Mouse (Mus musculus): ENCODE measurements around the gene Vmn1r2. TPM values are rescaled to one million over a fixed set of nuclear protein-coding genes. Genes with fewer than 3 reads are reported as not detected.

Gene Vmn1r2
- not detected for polyA plus RNA-seq (2014; fragmentation: Illumina TruSeq; extraction: RNeasy Lipid Tissue Mini Kit (QIAGEN cat#74804); ENCODE audit: low read depth, low replicate concordance)

DNA sequence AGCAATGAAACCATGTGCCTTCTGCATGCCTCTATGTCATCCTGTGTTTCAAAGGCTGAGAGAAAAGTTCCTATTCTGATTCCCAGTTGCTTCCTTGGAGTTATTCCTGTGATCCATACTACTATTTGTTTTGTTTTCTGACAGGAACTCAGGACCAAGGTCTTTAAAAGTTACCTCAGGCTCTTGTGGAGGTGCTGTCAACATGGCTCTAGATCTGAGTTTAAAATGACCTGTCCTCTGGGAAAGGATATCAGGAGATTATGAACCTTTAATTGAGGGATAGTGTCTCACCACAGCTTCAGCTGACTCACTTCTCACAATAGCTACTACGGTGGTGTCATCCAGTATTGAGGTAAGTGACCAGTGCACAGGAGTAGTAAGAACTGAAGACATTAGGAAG is at the start of gene Vmn1r2:
Gene Vmn1r2, plus strand, starts transcription at position 301 of the 400 bp plus-strand sequence.

DNA sequence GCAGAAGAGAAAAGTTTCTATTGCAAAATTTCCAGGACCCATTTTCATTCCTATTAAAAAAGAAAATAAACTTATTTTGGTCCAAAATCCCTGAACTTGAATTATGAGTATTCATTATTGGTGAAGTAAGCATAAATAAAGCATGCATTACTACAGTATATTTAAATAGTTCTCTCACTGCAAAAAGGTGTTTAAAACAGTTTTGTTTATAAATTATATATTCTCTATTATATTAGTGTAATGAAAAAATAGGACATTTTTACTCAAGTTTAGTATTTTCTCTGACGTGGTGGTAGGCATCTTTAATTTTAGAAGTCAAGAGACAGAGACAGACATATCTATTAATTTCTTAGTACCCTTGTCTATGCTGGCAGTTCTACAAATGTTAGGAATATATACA is 18.1 kb downstream of the Vmn1r2 start, which contains the start of gene Vmn1r3:
Gene Vmn1r3, minus strand, starts transcription at position 101 of the 400 bp plus-strand sequence.

Other genes starting within 250 kb of the Vmn1r2 start
- gene Vmn1r3, start 18.0 kb downstream of the Vmn1r2 start, polyA plus RNA-seq (2014; fragmentation: Illumina TruSeq; extraction: RNeasy Lipid Tissue Mini Kit (QIAGEN cat#74804); ENCODE audit: low read depth, low replicate concordance) = not detected